Mouse (Mus musculus) lung, adult 2 months (tissue): ENCODE measurements around the gene Crispld2. TPM values are rescaled to one million over a fixed set of nuclear protein-coding genes. Genes with fewer than 3 reads are reported as not detected.

Experiments used
- DNase-seq: peaks from one replicate; pipeline ENCODE4 v3.0.0; 2022
- H3K4me1 ChIP-seq: fragments of 200-500 bp; 2 replicates; pipeline ENCODE4 v1.6.1; 2011; ENCODE audit warnings: low read length; ENCODE audit not compliant: control insufficient read depth, insufficient read depth
- H3K4me3 ChIP-seq: fragments of 200-500 bp; replicated peaks from 2 replicates; pipeline ENCODE3; 2011; ENCODE audit warnings: low read depth, mild to moderate bottlenecking, control low read depth, low read length; ENCODE audit errors: extremely low read depth
- CTCF ChIP-seq: fragments of 200-500 bp; IDR thresholded peaks from 2 replicates; pipeline ENCODE4 v1.5.1; 2011; ENCODE audit warnings: mild to moderate bottlenecking, low read length, control low read depth; ENCODE audit not compliant: insufficient read depth
- POLR2A ChIP-seq: fragments of 200-500 bp; IDR thresholded peaks from 2 replicates; pipeline ENCODE4 v1.6.1; 2011; ENCODE audit warnings: low read depth, mild to moderate bottlenecking, control low read depth, low read length, borderline replicate concordance; ENCODE audit errors: extremely low read depth
- WGBS: fragments of 180-500 bp; shearing (Covaris S2); methylation state at CpG from one replicate; pipeline ENCODE4 v1.1.7; 2018; 5-methylcytosine and 5-hydroxymethylcytosine counted together
- polyA plus RNA-seq: library from polyadenylated mRNA; depleted of rRNA; stranded (reverse); fragments of >200 nt; gene quantifications from 2 replicates; pipeline ENCODE4 v1.2.3, GENCODE M21; 2012

The Crispld2 gene
- polyA plus RNA-seq, 1 experiment = 71.0 TPM

DNA sequence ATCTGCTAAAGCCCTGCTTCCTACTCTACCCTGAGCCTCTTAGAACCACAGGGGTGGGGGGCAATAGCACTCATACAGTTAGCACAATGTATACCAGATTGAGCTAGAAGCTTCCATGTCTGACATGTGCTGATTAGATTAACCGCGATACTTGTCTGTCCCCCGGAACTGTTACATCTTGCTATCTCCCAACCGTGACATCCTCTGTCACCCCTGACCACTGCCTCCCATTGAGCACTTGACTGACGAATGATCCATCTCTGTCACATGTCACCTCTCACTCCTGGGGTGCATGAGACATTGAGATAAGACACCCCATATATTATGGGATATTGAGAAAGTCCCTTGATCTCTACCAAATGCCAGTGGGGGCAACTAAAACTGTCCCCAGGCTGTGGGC lies 34.0 kb downstream of the Crispld2 start:
- WGBS = 63% methylated on average over 5 of the region's 5 CpGs
- TF ChIP-seq CTCF = no peak
- TF ChIP-seq POLR2A = no peak
- DNase-seq = no peak
- H3K4me1 ChIP-seq = no peaks in the 10 kb centered on the region
- H3K4me3 ChIP-seq = no peak overlapping the region

DNA sequence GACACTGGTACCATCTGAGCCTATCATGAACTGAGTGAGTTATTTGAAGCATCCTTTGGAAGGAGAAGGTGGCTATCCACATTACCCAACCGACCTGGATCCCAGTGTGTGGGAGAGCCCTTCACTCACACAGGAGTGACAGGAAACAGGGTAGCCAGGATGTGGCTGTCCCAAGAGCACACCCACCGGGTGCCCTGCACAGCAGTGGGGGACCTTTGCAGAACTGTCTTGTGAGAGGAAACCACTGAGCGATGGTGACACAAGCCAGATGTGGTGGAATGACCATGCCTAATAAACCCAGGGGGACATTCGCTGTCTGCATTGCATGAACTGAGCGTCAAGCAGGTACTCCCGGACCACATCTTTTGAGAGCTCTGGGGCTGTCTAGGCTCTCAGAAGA lies 34.8 kb downstream of the Crispld2 start:
- H3K4me1 ChIP-seq = no peaks in the 10 kb centered on the region
- 75% methylated on average over 6 of the region's 6 CpGs for WGBS
- DNase-seq = no peak
- no peak for TF ChIP-seq POLR2A
- no peak for TF ChIP-seq CTCF
- H3K4me3 ChIP-seq = no peak overlapping the region

GRCm38 (mm10) chr8:120030447-120030846 lies 38.2 kb downstream of the Crispld2 start:
- TF ChIP-seq POLR2A = no peak
- TF ChIP-seq CTCF = no peak
- Histone ChIP-seq H3K4me3 (no peak overlapping the region), H3K4me1 (no peaks in the 10 kb centered on the region)
- DNase-seq = no peak
- 74% methylated on average over 5 of the region's 5 CpGs for WGBS

DNA sequence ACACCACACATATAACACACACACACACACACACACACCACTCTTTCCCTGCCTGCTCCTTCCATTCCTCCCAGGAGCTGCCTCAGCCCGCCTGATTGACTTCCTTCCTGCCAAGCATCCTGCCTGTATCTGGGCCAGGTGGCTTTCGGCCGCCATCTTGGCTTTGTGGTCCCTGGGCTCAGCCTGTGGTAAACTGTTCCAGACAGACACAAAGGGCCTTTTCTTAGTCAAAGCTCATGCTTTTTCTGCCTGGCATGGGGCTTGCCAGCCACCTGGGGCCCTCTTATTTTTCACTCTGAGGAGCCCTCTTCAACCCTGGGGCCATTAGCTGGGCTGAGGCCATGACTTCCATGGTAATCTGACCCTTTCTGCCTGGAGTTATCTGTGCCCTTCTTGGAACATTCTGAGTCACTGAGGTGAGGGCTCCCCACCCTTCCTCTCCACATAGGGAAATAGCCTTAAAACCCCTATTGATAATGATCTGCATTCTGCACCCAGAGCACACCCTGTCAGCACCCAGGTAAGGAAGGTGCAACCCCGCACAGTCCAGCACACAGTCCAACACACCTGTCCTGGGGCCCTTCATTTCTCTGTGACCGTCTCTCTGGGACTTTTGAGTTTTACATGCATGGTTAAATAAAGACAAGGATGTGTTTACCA lies 40.4 kb downstream of the Crispld2 start:
- no peak for DNase-seq
- no peak overlapping the region for H3K4me3 ChIP-seq
- WGBS = 83% methylated on average over 5 of the region's 5 CpGs
- no peaks in the 10 kb centered on the region for H3K4me1 ChIP-seq
- TF ChIP-seq CTCF (no peak), POLR2A (no peak)

DNA sequence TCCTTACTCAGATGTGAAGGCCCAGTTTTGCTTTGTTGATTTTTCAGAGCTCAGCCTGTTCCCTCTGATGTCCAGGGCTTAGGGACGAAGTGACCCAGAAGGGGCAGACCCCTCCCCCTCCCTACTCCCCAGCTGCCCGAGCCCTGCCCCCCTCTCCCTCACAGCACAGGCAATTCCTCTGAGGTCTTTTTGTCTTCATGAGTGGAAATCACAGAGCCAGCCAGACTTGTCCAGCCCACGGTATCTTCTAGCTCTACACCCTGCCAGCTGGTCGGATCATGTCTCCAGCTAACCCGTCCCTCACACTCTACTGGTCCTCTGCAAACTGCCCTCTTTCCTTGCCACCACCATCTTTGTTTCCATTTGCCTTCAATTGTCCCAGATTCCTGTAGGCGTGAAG lies 42.2 kb downstream of the Crispld2 start:
- Histone ChIP-seq H3K4me3 (no peak overlapping the region), H3K4me1 (no peaks in the 10 kb centered on the region)
- TF ChIP-seq POLR2A = no peak
- no peak for TF ChIP-seq CTCF
- no peak for DNase-seq
- WGBS = 50% methylated on average over 6 of the region's 6 CpGs

- 17% methylated on average over 9 of the region's 9 CpGs for WGBS
- Histone ChIP-seq H3K4me3 (no peak overlapping the region), H3K4me1 (no peaks in the 10 kb centered on the region; the same call in 1 of the 2 replicates)
- DNase-seq = no peak
- TF ChIP-seq POLR2A = no peak
- no peak for TF ChIP-seq CTCF
Observed at GRCm38 (mm10) chr8:120036111-120036510, 43.9 kb downstream of the Crispld2 start.

- no peak for DNase-seq
- no peak overlapping the region for H3K4me3 ChIP-seq
- WGBS = 84% methylated on average over 4 of the region's 4 CpGs
- no peaks in the 10 kb centered on the region; the same call in 1 of the 2 replicates for H3K4me1 ChIP-seq
- TF ChIP-seq POLR2A (no peak), CTCF (no peak)
Observed at GRCm38 (mm10) chr8:120036578-120036977, 44.3 kb downstream of the Crispld2 start.

- no peak for DNase-seq
- WGBS = 60% methylated on average over 15 of the region's 15 CpGs
- TF ChIP-seq CTCF (no peak), POLR2A (no peak)
- Histone ChIP-seq H3K4me3 (no peak overlapping the region), H3K4me1 (no peaks in the 10 kb centered on the region; the same call in 1 of the 2 replicates)
Observed at GRCm38 (mm10) chr8:120037199-120037598, 45.0 kb downstream of the Crispld2 start.

DNA sequence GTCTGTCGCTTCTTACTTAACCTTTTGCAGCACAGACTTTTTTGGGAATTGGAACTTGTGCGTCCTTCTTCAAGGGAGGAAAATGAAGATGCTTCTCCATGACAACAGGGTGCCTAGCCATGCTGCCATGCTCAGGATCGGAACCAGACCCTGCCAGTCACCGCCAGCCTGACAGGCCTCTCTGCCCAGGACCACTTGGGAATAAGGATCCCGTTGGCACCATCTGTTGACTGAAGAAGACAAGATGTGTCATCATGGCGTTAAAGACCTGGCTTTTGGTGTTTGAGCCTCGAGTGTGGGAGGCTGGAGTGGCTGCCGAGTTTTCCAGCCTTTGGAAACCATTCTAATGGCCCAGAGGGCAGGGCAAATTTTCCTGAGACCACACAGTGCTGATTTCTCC lies 45.4 kb downstream of the Crispld2 start:
- TF ChIP-seq POLR2A (no peak), CTCF (no peak)

DNA sequence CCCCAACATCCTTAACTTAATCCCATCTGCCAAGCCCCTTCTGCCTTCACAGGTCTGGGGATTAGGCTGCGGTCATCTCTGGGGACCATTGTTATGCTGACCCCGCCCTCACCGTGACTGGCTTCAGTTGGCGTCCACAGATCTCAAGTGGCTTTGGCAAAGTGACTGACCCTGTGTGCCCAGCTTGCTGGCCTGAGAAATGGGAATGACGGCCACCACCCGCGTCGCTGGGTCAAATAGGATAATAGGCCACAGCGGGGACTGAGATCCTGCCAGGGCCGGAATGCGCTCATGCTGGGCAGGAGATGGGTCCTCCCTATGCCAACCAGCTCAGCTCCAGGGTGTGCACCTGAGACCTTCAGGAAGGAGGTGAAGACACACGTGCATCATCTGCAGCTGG lies 46.5 kb downstream of the Crispld2 start:
- WGBS = 91% methylated on average over 12 of the region's 12 CpGs
- TF ChIP-seq POLR2A (no peak), CTCF (no peak)

More for the DNA sequence above, 45.4 kb downstream of the Crispld2 start:
- Histone ChIP-seq H3K4me3 (no peak overlapping the region), H3K4me1 (no peaks in the 10 kb centered on the region; the same call in 1 of the 2 replicates)
- DNase-seq = no peak
- WGBS = 80% methylated on average over 8 of the region's 8 CpGs

More for the DNA sequence above, 46.5 kb downstream of the Crispld2 start:
- H3K4me1 ChIP-seq = no peaks in the 10 kb centered on the region; the same call in 1 of the 2 replicates
- no peak for DNase-seq
- no peak overlapping the region for H3K4me3 ChIP-seq
